Mouse (Mus musculus): ENCODE data around the gene Chil1.

DNA sequence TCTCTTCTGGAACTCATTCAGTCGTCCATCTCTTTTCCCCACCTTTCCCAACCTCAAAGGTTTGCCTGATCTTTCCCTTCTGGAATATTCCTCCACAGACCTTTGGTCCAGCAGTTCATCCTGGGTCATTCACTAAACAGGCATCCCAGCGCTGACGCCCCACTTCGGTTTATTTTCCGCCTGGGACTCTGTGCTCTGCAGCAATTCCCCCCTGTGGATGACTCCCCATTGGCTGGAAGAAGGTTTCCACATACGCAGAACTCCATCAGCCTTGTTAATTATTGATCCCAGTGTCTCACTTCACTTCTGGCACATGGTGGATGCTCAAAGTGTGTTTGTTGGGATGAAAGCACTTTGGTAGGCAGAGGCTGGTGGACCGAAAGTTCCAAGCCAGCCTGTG is 18.5 kb upstream of the Chil1 start:
- TF ChIP-seq CTCF (IDR thresholded peaks at IDR 0.05; ENCODE audit: low read depth) (no peak), EP300 (IDR thresholded peaks at IDR 0.05; ENCODE audit: low read depth) (no peak)

All from liver, postnatal 0 days (tissue).